Mouse (Mus musculus): ENCODE data around the gene Sdk1.

Gene Sdk1

DNA sequence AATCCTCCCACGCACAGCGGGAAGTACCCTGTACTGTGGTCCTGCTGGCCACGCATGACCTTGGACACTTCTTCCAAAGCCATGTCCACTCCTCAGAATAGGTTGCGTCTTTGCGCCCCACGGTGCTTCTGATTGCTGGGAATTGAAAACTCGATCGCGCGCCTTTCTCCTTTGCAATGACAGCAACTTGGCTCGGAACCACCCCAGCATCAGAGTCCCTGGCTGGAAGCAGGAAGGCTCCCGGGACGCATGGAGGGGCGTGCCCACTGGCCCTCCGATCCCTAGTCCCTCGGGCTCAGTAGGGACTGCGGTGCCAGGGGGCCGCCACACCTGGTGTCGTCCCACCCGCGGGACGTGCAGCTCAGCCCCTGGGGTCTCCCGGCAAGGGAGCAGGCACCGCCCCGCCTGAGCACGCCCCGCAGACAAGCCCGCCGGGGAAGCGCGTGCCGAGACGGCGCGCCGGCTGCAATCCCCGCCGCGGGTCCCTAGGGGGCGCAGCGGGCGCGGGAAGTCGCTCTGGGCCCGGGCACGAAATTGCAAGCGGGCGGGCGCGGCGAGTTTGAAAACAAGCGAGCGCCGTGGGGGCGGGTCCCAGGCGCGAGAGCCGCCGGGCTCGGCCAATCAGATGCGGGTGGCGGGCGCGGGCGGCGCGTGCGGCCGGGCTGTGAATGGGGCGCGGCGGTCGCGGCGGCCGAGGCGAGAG, at the start of gene Sdk1:
Gene Sdk1, plus strand, starts transcription at position 650 of the 703 bp plus-strand sequence.
- peak; percentile 94 for DNase-seq

DNA sequence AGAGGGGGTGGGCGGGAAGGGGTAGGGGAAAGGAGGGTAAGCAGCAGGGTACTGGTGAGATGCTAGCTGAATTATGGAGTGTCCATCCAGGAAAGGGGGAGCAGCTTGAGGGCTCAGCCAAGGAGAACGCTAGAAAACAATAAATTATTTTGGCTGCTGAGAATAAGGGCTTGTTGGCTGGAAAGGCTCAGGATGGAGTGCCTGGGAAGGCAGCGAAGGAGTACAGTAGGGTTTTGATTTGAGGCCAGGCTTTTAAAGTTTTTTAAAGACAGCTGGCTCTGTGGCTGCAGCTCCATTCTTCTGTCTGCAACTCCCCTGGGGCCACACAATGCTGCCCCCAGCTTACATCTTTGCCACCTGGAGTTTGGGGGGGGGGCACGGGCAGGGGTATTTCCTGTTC, 44.0 kb upstream of the Sdk1 start:
- DNase-seq: no peak

DNA sequence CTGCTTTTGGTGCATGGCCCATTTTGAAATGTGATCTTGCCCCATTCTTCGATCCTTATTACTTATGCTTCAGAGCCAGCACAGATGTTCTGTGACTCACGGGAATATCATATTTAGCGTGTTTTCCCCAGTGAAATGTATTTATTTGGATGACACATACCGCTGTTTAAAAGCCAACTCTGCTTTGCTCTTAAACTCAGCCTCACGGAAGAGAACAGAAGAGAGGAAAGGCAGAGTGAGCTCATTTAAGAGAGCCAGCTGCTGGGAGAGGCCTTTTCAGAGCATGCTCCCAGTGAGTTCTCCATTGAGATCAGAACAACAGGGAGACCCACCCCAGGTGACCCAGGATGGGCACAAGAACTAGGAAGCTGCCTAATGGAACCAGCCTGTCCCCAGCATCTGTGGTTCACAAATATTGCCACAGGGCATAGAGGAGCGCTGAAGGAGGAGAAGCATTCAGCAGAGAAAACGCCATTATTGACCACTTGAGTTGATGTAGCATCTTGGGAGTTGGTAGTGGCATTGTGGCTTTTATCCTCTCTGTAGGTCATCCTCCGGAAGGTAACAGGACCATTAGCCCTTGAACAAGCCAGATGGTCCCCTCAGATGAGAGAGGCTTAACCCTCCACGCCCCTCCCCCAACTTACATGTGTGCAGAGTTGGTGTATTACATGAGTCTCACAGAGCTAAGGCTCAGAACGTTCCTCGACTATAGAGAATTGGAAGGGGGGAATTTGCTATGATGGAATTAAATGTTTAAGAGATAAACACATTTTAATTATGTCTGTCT, 38.8 kb upstream of the Sdk1 start:
- no peak for DNase-seq

DNA sequence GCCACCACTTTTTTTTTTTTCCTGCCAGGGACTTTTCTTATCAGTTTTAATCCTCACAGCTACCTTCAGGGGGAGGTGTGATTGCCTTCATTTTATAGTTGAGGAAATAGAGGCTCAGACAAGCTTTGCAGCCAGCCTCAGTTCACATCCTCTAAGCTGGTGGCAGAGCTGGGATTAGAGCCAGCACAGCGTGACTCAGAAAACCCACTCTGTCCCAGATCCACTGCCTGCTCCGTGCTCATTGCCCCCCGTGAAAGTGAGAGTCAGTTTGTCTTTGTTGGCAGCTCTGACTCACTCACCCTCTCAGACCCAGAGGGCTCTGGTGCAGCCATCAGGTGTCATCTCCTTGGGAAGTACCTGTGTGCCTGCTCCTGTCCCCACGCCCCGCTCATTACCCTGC, 34.2 kb upstream of the Sdk1 start:
- no peak for DNase-seq

DNA sequence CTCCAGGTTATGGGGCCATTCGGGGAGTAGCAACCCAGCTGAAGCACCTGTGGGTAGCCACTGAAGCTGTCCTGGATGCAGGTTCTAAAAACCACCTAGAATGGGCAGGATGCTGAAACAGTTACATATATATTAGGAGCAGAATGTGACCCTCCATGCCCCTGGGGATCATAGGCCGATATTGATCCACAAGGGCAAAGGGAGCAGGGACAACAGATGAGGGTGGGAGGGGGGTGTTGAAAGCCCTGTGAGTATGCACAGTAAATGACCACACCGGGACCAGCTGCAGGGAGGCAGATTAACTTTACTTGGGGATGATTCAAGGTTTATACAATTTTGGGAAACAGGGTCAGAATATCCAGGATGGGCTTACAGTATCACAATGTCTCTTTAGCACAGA, 16.0 kb upstream of the Sdk1 start:
- DNase-seq: no peak

DNA sequence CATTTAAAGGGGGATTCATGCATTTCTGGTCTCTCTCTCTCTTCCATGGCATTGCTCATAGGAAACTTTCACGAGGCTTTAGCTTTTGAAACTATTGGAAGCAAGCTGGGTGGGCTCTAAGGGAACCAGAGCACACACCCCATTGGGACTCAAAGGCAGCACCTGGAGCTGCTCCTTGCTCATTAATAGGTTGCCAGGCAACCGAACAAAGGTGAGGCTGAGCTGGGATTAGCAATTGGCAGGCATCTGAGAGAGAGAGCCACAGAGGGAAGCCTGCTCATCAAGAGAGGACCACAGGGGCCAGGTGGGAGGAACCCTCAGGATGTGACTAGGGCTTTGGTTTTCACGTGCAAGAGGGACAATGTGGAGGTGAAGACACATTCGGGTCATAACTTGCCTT, 7.0 kb upstream of the Sdk1 start:
- no peak for DNase-seq

DNA sequence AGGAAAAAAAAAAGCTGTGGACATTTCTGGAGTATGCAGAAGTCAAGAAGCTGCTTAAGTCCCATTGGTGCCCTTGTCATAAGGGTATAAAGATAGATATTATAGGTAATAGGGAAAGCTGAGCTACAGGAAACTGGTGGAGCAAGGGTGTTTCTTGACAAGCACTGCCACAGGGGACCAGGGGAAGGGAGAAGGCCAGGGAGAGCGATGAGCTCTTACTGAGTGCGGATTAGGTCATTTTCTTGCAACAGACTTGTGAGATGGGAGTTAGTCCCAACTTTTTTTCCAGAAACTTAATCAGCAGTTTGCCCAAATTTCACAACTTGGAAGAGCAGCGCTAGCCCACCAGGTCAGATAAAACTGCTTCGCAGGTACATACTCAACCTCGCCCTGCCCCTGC, 1.9 kb upstream of the Sdk1 start:
- no peak for DNase-seq

DNA sequence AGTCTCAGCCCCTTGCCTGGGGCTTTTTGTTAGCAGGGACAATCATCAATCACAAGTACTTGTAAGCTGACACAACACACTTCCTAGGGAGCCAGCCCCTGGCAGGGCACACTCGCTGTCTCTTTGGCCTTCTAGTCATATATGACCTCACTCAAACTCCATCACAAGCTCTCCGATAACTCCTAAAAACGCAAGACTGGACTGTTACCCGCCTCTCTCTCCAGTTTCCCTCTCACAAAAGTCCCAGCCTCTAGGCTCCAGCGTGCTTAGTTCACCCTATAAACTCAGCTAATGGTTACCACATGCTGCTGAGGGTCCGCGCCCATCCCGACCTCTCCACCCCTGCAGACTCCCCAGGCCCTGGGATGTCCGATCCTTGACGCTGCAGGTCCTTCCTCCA, 849 bp upstream of the Sdk1 start:
- peak in 1 of 2 experiments; percentile 5 for DNase-seq

DNA sequence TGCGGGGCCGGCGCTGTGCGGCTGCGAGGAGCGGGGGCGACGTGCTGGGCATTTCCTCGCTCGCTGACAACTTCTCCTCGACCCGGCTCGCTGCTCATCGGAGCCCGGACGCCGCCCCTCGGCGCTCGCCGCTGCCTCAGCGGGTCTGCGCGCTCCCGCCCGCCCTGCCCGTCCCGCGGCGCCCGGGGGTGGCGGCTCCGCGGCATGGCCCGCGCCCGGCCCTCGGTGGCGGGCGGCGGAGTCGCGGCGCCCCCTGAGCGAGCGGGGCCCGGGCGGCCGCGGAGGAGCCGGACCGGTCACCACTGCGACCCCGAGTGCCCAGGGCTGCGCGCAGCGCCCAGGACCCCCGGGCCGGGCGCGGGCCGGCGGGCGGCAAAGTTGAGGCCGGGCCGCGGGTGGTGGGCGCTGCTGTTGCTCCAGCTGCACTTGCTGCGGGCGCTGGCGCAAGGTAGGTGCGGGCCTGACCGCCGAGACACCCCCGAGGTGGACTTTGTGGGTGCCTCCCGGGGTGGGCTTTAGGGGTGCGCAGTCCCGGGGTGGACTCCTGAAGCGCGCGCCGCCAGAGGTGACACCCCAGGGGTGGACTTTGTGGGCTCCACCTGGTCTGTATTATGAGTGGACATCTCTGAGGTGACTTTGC, 475 bp downstream of the Sdk1 start:
- DNase-seq: no peak

DNA sequence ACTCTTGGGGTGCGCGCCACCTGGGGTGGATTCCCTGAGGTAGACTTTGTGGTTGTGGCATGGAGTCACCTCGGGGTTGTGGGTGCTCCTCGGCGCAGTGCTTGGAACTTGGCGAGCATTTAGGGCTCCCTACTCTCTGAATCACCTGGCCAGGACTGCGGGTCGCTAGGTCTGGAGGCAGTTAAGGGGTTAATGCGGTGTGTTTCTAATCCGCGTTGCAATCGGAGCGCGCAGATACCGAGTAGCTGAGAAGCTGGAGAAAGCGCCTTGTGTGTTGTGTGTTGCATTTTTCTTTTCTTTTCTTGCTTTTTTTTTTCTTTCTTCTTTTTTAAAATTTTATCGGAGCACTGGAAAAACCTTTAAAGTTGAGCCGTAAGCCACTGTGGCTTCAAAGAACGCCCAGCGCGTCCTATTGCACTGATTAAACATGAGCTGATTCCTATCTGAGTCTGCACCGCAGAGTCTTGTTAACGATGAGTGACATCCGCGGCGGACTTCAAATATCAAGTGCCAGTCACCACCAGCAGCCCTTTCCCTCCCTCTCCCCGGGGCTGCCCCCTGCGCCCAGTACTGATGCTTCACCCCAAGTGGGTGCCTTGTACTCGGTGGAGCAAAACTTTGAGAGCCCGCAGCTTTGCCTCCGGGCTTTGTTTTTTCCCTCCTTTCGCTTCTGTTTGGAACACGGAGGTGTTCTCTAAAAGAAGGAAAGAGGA, 2.1 kb downstream of the Sdk1 start:
- DNase-seq: peak; percentile 9 to 15

DNA sequence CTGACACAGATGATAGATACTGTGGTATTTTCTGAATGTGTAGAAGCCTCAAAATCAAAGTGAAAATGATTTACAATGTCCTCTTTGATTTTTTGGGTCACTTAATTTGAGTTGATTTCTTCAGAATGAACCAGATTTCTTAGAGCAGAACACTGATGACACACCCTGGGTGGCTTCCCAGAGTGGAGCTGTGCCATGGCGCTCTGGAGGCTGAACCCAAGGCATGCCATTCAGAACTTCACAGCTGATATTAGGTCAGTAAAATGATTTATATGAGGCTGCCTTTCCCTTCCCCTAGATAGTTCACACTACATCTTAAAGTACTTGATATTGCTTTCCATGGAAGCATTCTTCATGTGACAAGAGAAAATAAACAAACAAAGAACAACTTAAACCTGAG, 23.0 kb downstream of the Sdk1 start:
- DNase-seq: no peak

DNA sequence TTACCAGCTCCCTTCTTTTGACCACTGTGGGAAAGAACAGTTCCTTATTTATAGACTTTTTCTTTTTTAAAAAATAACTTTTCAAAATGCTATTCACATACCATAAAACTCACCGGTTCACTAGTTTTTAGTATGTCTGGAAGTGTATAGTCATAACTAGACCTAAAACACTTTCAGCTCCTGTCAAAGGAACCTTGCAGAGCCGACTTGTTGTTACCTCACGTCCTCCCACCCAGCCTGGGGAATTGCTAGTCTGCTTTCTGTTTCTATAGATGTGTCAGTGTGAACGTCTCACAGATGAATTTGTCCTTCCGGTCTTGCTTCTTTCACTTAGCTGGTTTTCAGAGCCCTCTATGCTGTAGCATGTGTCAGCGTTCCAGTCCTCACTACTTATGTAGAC, 35.8 kb downstream of the Sdk1 start:
- no peak for DNase-seq

DNA sequence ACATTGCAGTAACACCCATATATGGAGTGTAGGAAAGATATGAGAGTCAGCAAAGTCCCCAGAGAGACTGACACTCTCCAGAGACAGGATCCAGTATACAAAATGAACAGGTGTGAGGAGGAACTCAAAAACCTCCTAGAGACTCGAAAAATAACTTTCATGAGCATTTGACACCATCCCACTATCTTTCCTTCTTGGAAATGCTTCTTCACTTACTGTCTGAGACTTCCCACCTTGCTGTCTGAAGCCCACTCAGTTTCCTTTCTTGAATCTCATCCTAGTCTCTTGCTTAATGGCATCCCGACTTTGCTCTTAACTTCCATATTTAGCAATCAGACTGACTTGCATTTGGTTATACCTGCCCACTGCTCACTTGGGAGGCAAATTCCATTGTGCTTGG, 40.5 kb downstream of the Sdk1 start:
- DNase-seq: no peak

DNA sequence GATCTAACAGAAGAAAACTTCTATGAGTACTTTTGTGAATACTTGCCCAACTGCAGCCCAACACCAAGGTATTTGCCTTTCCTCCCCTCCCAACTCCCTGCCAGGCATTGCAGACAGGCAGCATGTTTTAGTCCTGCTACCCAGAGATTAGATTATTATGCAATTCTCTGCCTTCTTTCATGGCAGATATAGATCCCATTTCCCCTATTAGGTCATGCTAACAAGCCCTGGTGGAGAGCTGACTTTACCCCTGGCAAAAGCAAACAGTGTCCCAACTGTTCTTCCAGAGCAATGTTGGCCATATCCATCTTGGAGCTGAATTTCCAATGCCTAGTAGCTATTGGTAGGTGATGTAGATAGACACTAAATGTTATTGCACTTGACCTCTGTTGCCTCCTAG, 48.3 kb downstream of the Sdk1 start:
- DNase-seq: no peak

DNA sequence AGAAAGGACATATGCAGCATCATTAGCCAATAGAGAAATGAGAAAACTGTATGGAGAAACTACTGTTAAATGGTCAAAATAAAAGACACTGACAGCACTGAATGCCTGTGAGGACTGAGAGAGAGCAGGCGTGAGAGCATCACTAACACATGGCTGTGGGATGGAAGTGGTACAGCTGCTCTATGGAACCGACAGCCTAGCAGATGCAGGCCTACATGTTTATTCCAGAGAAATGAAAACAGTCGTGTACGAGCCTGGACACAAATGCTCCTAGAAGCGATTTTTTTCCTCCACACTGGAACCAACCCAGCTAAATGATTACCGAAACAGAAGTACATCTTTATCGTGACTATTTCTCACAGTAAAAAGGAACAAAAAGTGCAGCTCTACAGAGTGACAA, 54.0 kb downstream of the Sdk1 start:
- DNase-seq: no peak

DNA sequence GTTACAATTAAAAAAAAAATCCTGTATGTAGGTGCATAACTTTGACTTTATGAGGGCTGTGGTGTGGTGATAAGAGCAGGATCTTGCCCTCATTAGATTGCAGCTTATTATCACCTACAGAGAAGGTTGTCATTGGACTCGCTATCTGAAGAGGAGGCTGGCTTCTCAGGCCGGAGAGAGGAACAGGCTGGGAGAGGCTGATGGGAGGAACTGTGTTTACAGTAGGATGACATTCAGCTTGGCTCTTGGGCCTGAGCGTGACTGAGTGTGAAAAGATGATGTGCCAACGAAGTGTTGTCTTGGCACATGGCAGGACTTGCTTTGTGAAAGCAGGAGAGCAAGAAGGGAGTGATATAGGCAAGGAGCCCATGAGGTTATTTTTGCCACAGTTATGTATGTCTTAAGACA, 61.0 kb downstream of the Sdk1 start:
- no peak for DNase-seq

DNA sequence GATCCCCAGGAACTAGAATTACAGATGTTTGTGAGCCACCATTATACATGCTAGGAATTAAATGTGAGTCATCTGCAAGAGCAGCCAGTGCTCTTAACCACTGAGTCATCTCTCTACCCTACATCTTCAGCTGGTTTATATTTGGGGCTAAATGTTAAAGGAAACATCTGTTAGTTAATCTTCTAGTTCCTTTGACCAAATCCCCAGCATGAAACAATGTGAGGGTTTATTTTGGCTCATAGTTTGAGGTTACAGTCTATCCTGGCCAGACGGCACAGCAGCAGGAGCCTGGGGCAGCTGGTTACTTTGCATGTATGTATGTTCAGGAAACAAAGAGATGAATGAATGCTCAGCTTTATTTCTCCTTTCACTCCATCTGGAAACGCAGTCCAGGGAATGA, 62.5 kb downstream of the Sdk1 start:
- no peak for DNase-seq

DNA sequence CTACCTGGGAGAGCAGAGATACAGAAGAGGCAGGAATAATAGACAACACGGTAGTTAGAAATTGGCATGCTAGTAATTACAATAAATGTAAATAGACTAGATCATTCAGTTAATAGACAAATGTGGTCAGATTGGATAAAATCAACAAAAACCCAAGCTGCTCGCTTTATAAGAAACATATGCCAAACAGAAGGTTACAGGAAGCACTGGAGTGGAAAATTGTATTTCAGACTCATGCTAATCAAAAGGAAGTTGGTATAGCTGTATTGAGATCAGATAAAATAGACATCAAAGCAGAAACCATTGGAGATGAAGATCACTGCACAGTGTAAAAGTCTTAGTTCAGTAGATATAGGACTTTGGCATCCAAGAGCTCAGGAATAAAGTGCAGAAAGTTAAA, 63.4 kb downstream of the Sdk1 start:
- no peak for DNase-seq

DNA sequence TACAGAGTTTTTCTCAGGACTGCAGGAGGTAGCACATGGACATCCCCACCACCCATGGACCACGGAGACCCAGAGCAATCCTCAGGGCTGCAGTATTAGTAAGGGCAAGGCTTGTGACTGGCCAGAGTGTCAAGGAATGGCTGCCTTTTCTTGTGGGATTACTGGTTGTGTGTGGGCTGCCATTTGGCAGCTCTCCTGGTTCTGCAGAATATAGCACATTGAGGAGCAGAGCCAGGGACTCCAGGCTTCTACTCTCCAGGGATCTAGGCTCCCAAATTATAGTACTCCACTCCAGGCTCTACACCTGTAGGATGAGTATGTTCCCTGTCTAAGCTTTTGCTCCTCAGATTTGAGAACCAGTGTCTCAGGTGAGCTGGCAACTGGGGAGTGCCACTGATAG, 69.4 kb downstream of the Sdk1 start:
- no peak for DNase-seq

DNA sequence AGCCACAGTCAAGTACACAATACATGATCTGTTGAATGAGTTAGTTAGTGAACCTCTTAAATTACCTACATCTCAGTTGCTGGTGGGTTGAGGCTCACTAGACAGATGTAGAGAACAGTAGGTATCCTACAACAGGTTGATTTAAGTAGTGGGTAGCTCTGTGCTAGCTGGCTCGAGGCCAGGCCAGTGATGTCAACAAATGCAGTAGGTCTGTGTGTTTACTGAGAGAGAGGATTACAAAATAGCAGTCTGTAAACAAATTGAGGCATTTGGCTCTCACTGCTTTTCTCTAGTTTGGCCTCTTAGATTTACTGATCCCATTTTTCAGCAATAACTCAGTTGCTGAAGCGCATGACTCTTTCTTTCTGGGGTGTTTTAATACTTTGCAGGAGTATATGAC, 70.5 kb downstream of the Sdk1 start:
- DNase-seq: no peak

DNA sequence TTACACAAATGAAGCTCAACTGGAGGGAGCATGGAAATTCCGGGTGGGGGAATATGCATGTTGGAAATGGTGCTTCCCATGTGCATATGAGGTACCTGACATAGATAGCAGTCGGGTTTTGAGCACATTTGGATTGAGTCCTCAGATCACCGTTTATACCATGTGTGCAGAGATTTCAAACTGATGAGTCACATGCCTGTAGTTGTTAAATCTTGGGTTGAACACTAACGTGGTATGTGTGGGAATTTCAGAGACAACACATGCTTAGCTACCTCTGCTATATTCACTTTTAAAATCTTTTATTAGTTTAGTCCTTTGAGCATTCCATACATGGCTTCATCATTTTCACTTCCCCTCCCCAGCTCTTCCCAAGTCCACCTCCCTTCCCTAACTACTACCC, 71.0 kb downstream of the Sdk1 start:
- no peak for DNase-seq

DNA sequence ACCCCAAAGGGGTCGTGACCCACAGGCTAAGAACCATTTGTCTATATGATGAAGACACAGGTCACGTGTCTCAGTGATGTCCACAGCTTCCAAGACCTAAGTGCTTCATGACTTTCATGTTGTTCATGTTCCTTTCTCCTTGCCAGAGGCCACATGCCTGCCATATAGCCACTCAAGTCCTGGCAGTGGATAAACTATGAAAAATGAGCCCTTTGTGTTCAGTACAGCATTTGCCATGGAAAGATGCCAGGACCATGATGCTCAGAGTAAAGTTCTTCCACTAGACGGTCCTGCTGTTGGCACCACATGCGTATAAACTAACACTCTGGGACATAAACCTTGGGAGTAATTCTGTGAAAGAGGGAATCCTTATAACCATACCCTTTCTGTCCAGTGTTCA, 75.8 kb downstream of the Sdk1 start:
- DNase-seq: no peak

DNA sequence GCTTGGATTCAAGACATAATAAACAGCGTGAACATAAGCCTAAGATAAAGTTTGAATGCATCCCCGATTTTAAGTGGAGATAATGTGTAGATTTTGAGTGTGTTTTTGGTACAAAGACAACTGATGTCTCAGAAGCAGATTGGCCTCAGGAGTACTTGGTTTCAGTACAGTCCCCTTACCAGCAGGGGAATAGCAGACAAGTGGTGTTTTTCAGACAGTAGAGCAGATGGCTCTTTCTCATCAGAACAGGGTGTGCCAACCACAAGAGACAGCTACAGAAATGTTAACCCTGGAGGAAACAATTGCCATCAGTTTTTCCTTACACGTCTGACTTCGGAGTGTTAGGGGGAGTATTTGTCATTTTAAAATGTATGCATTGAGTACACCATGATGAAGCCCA, 83.6 kb downstream of the Sdk1 start:
- DNase-seq: no peak

DNA sequence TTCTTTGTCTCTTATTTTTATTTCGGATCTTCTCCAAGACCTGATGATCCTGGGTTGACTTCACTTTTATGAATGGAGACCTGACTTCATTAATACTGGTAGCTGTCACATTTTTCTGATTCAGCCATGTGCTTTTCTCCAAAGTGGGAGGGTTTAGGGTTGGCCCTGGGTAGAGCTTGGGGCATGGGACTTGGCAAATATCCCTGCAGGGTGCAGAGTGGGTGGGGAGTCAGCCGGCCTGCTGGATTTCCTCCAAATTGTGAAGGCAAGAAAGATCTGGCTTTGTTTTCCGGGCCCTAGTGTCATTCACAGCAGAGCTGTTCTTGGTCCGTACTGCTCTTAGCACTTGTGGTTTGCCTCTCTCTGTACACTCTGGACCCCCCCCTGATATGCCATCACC, 103.1 kb downstream of the Sdk1 start:
- no peak for DNase-seq

Data from B cell, adult 2 months (primary cell).